In the genomic region with DNA sequence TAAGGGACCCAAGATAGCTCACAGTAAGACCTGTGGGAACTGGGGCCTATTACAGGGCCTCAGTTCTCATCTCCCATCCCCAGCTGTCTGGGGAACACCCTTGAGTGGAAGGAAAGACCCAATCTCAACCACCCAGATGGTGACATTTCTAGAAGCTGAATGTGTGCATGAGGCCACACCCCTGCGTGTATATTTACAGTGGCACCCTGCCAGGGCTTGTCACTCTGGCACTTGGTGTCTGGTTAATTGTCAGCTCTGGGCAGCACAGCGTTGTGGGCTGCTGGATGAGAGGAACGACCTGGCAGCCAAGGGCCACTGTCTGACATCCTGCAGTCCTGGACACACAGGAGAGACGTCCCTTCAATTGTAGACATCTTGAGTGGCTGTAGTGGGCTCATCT, we compare ENCODE assay signal across 8 mouse cellular contexts. TPM values are rescaled to one million over a fixed set of nuclear protein-coding genes. Genes with fewer than 3 reads are reported as not detected.
DNase-seq lines count a peak whose midpoint lies in the region; ATAC-seq lines count a peak whose summit lies in the region.

No protein-coding gene starts in this region.

- H3K27me3 ChIP-seq in heart, embryonic 15.5 days = no peaks in the 10 kb centered on the region
- no peaks in the 10 kb centered on the region for H3K27me3 ChIP-seq in liver, embryonic 13.5 days

- H3K9ac ChIP-seq in heart, embryonic 15.5 days = no peak overlapping the region; the same call in 1 of the 2 replicates
- peak overlapping the region; percentile 100 for H3K9ac ChIP-seq in liver, embryonic 13.5 days

- no peak overlapping the region for H3K4me3 ChIP-seq in heart, embryonic 15.5 days
- peak overlapping the region; percentile 97 for H3K4me3 ChIP-seq in liver, embryonic 13.5 days (replicated peaks)

- peaks cover 65% of the 10 kb centered on the region for H3K4me1 ChIP-seq in heart, embryonic 15.5 days (replicated peaks)
- H3K4me1 ChIP-seq in liver, embryonic 13.5 days (replicated peaks) = peaks cover 84% of the 10 kb centered on the region

- 17% methylated on average over 4 of the region's 4 CpGs for WGBS in heart, embryonic 15.5 days
- 12% methylated on average over 4 of the region's 4 CpGs for WGBS in liver, embryonic 13.5 days (ENCODE audit: insufficient replicate concordance)

- no peaks in the 10 kb centered on the region for H3K36me3 ChIP-seq in heart, embryonic 15.5 days
- peaks cover 43% of the 10 kb centered on the region for H3K36me3 ChIP-seq in liver, embryonic 13.5 days

- H3K4me2 ChIP-seq in heart, embryonic 15.5 days = peak overlapping the region; percentile 91; the same call in 1 of the 2 replicates
- H3K4me2 ChIP-seq in liver, embryonic 13.5 days = peak overlapping the region; percentile 93

- peak; percentile 42 for DNase-seq in gastrocnemius, adult 18-20 months (ENCODE audit: low spot score)
- DNase-seq in gastrocnemius, postnatal 4 days (ENCODE audit: low spot score in 2 of 2) = no peak
- DNase-seq in Muller cell, postnatal 12 days (ENCODE audit: inconsistent ontology term) = peak; percentile 42
- peak; percentile 93 for DNase-seq in liver, embryonic 13.5 days
- peak; percentile 75 to 89 for DNase-seq in spleen, postnatal 36 days (ENCODE audit: low spot score in 2 of 2)
- DNase-seq in layer of hippocampus, adult 11-12 months (ENCODE audit: low spot score) = no peak

- H3K27ac ChIP-seq in heart, embryonic 15.5 days = peak overlapping the region; percentile 93
- H3K27ac ChIP-seq in liver, embryonic 13.5 days = peak overlapping the region; percentile 100

- H3K9me3 ChIP-seq in heart, embryonic 15.5 days (replicated peaks) = no peaks in the 10 kb centered on the region
- no peaks in the 10 kb centered on the region for H3K9me3 ChIP-seq in liver, embryonic 13.5 days (replicated peaks)

- ATAC-seq in heart, embryonic 15.5 days (replicated peaks; ENCODE audit: insufficient number of reproducible peaks, insufficient read depth, low FRiP score, low read depth) = 0 out of 2 replicates have a peak, but pooled peaks have one; percentile 4
- ATAC-seq in liver, embryonic 13.5 days (ENCODE audit: low read depth) = peak; percentile 89
- no peak for ATAC-seq in activated CD4-positive, CD25-positive, alpha-beta regulatory T cell, adult 4 months

RNA-seq across cellular contexts. Expression of gene Ube2v1, which starts 3.0 kb away (rescaled TPM):
- total RNA-seq in gastrocnemius, adult 18-20 months (2021) = 100 to 1,000 TPM; 175 to 191 TPM
- 100 to 1,000 TPM; 183 to 193 TPM for total RNA-seq in gastrocnemius, postnatal 4 days (2021)
- polyA plus RNA-seq in heart, embryonic 15.5 days (2015; fragmentation: Nextera tagmentation; extraction: Ambion mirVana) = 179 and 216 TPM in 2 replicates
- polyA plus RNA-seq in liver, embryonic 13.5 days (2015; fragmentation: Nextera tagmentation; extraction: Ambion mirVana) = 205 and 229 TPM in 2 replicates
- 100 to 1,000 TPM; 308 to 398 TPM for polyA plus RNA-seq in activated CD4-positive, CD25-positive, alpha-beta regulatory T cell, adult 4 months (2017; shearing (Covaris generic))

RNA-seq across cellular contexts. Expression of gene Gm20431, which starts 32.4 kb away (rescaled TPM):
- total RNA-seq in gastrocnemius, adult 18-20 months (2021) = 1 to 10 TPM; 8.0 to 9.4 TPM
- total RNA-seq in gastrocnemius, postnatal 4 days (2021) = 10 to 100 TPM; 20.3 to 22.9 TPM
- 7.3 TPM in 1 of 2 replicates, not detected in the other for polyA plus RNA-seq in heart, embryonic 15.5 days (2015; fragmentation: Nextera tagmentation; extraction: Ambion mirVana)
- polyA plus RNA-seq in liver, embryonic 13.5 days (2015; fragmentation: Nextera tagmentation; extraction: Ambion mirVana) = 2.9 TPM in 1 of 2 replicates, not detected in the other
- not detected for polyA plus RNA-seq in activated CD4-positive, CD25-positive, alpha-beta regulatory T cell, adult 4 months (2017; shearing (Covaris generic))

RNA-seq across cellular contexts. Expression of gene Cebpb, which starts 59.8 kb away (rescaled TPM):
- total RNA-seq in gastrocnemius, adult 18-20 months (2021) = 100 to 1,000 TPM in 1 of 2 experiments, 10 to 100 TPM in 1; 95.1 to 169 TPM
- 10 to 100 TPM; 25.7 to 35.7 TPM for total RNA-seq in gastrocnemius, postnatal 4 days (2021)
- 10.2 and 14.3 TPM in 2 replicates for polyA plus RNA-seq in heart, embryonic 15.5 days (2015; fragmentation: Nextera tagmentation; extraction: Ambion mirVana)
- polyA plus RNA-seq in liver, embryonic 13.5 days (2015; fragmentation: Nextera tagmentation; extraction: Ambion mirVana) = 6.3 and 7.4 TPM in 2 replicates
- 1 to 10 TPM in 1 of 2 experiments, under 1 TPM in 1; 0.32 to 2.6 TPM for polyA plus RNA-seq in activated CD4-positive, CD25-positive, alpha-beta regulatory T cell, adult 4 months (2017; shearing (Covaris generic))

Comparison
In these comparisons a context has a peak if more than half of its experiments do, and no peak if none do; other contexts are left out.
1. DNase-seq: peak in gastrocnemius, adult 18-20 months (single experiment), Muller cell, postnatal 12 days (single experiment), liver, embryonic 13.5 days (single experiment) and spleen, postnatal 36 days (2 of 2); none in gastrocnemius, postnatal 4 days (0 of 2) and layer of hippocampus, adult 11-12 months (single experiment).